Mouse (Mus musculus) bone marrow, adult 2 months (tissue): ENCODE measurements around the gene Gm17349. TPM values are rescaled to one million over a fixed set of nuclear protein-coding genes. Genes with fewer than 3 reads are reported as not detected.
A peak's percentile ranks its signal among the peaks of the same experiment; 100 is the strongest.

Source experiments
- H3K27ac ChIP-seq: fragments of 200-500 bp; 2 replicates; pipeline ENCODE4 v1.5.1; 2012; ENCODE audit warnings: low read depth, mild to moderate bottlenecking, control low read depth, inconsistent platforms, low read length; ENCODE audit not compliant: control insufficient read depth, poor library complexity, insufficient read depth
- H3K4me1 ChIP-seq: fragments of 200-500 bp; 2 replicates; pipeline ENCODE4 v1.6.1; 2011; ENCODE audit warnings: low read length; ENCODE audit not compliant: control insufficient read depth, insufficient read depth
- H3K4me3 ChIP-seq: fragments of 200-500 bp; replicated peaks from 2 replicates; pipeline ENCODE3; 2011; ENCODE audit warnings: mild to moderate bottlenecking, low read depth, low read length, control low read depth; ENCODE audit not compliant: control insufficient read depth
- CTCF ChIP-seq: fragments of 200-500 bp; IDR thresholded peaks from 2 replicates; pipeline ENCODE4 v1.5.1; 2011; ENCODE audit warnings: low read length, control low read depth; ENCODE audit not compliant: control insufficient read depth, insufficient read depth
- POLR2A ChIP-seq: fragments of 200-500 bp; IDR thresholded peaks from 2 replicates; pipeline ENCODE4 v1.6.1; 2011; ENCODE audit warnings: low read depth, mild to moderate bottlenecking, control low read depth, low read length, borderline replicate concordance; ENCODE audit not compliant: control insufficient read depth
- WGBS: fragments of 180-500 bp; shearing (Covaris S2); methylation state at CpG from one replicate; pipeline ENCODE4 v1.1.7; 2018; 5-methylcytosine and 5-hydroxymethylcytosine counted together
- polyA plus RNA-seq: library from polyadenylated mRNA; stranded (reverse); fragments of >200 nt; gene quantifications from 2 replicates; pipeline ENCODE4 v1.2.4, GENCODE M21; 2011; ENCODE audit warnings: low replicate concordance; ENCODE audit not compliant: missing spikeins, insufficient read depth, insufficient read length

Gm17349 gene
- polyA plus RNA-seq, 1 experiment, result not detected

- TF ChIP-seq POLR2A (no peak), CTCF (no peak)
- Histone ChIP-seq H3K4me3 (no peak overlapping the region), H3K27ac (no peak overlapping the region; the same call in 1 of the 2 replicates), H3K4me1 (no peaks in the 10 kb centered on the region; the same call in 1 of the 2 replicates)
- 40% methylated on average over 20 of the region's 20 CpGs for WGBS
Measured at GRCm38 (mm10) chr15:99698533-99699085, 6.7 kb downstream of the Gm17349 start.

- Histone ChIP-seq H3K4me3 (no peak overlapping the region), H3K27ac (no peak overlapping the region), H3K4me1 (no peaks in the 10 kb centered on the region; the same call in 1 of the 2 replicates)
- TF ChIP-seq CTCF (no peak), POLR2A (no peak)
- WGBS, result 51% methylated on average over 2 of the region's 2 CpGs
Measured at GRCm38 (mm10) chr15:99697309-99697708, 8.0 kb downstream of the Gm17349 start.

GRCm38 (mm10) chr15:99691976-99692375 lies 13.3 kb downstream of the Gm17349 start:
- H3K4me3 ChIP-seq, result no peak overlapping the region
- no peaks in the 10 kb centered on the region for H3K4me1 ChIP-seq
- 56% methylated on average over 9 of the region's 9 CpGs for WGBS
- no peak for TF ChIP-seq CTCF
- TF ChIP-seq POLR2A, result no peak
- H3K27ac ChIP-seq, result no peak overlapping the region

- TF ChIP-seq POLR2A, result no peak
- Histone ChIP-seq H3K4me3 (no peak overlapping the region), H3K27ac (no peak overlapping the region), H3K4me1 (no peaks in the 10 kb centered on the region)
- WGBS, result 13% methylated on average over 4 of the region's 4 CpGs
Measured at GRCm38 (mm10) chr15:99690924-99691323, 14.4 kb downstream of the Gm17349 start.

- no peak overlapping the region for H3K27ac ChIP-seq
- no peaks in the 10 kb centered on the region for H3K4me1 ChIP-seq
- H3K4me3 ChIP-seq, result no peak overlapping the region
- TF ChIP-seq CTCF (peak; percentile 92), POLR2A (no peak)
- WGBS, result 4% methylated on average over 4 of the region's 4 CpGs
Measured at GRCm38 (mm10) chr15:99688712-99689111, 16.6 kb downstream of the Gm17349 start.

- Histone ChIP-seq H3K27ac (no peak overlapping the region), H3K4me1 (no peaks in the 10 kb centered on the region), H3K4me3 (no peak overlapping the region)
- no peak for TF ChIP-seq CTCF
- no peak for TF ChIP-seq POLR2A
- 83% methylated on average over 5 of the region's 5 CpGs for WGBS
Measured at GRCm38 (mm10) chr15:99684156-99684555, 21.1 kb downstream of the Gm17349 start.

GRCm38 (mm10) chr15:99682880-99683279 lies 22.4 kb downstream of the Gm17349 start:
- Histone ChIP-seq H3K4me1 (no peaks in the 10 kb centered on the region), H3K4me3 (no peak overlapping the region), H3K27ac (no peak overlapping the region)
- 81% methylated on average over 7 of the region's 7 CpGs for WGBS
- TF ChIP-seq CTCF, result peak; percentile 47; the same call in 1 of the 2 replicates
- TF ChIP-seq POLR2A, result no peak

GRCm38 (mm10) chr15:99679008-99679407 lies 26.3 kb downstream of the Gm17349 start:
- Histone ChIP-seq H3K27ac (no peak overlapping the region), H3K4me3 (no peak overlapping the region), H3K4me1 (no peaks in the 10 kb centered on the region)
- no peak for TF ChIP-seq CTCF
- TF ChIP-seq POLR2A, result no peak
- WGBS, result 72% methylated on average over 7 of the region's 7 CpGs

GRCm38 (mm10) chr15:99678063-99678800 lies 27.1 kb downstream of the Gm17349 start:
- Histone ChIP-seq H3K4me1 (no peaks in the 10 kb centered on the region), H3K27ac (no peak overlapping the region), H3K4me3 (no peak overlapping the region)
- TF ChIP-seq POLR2A (no peak), CTCF (peak; percentile 43)
- WGBS, result 24% methylated on average over 13 of the region's 13 CpGs
